Mouse (Mus musculus): ENCODE results near the gene Cela3a. TPM values are rescaled to one million over a fixed set of nuclear protein-coding genes. Genes with fewer than 3 reads are reported as not detected.

Cela3a gene
- polyA plus RNA-seq, 1 experiment from 2014 or later = not detected

DNA sequence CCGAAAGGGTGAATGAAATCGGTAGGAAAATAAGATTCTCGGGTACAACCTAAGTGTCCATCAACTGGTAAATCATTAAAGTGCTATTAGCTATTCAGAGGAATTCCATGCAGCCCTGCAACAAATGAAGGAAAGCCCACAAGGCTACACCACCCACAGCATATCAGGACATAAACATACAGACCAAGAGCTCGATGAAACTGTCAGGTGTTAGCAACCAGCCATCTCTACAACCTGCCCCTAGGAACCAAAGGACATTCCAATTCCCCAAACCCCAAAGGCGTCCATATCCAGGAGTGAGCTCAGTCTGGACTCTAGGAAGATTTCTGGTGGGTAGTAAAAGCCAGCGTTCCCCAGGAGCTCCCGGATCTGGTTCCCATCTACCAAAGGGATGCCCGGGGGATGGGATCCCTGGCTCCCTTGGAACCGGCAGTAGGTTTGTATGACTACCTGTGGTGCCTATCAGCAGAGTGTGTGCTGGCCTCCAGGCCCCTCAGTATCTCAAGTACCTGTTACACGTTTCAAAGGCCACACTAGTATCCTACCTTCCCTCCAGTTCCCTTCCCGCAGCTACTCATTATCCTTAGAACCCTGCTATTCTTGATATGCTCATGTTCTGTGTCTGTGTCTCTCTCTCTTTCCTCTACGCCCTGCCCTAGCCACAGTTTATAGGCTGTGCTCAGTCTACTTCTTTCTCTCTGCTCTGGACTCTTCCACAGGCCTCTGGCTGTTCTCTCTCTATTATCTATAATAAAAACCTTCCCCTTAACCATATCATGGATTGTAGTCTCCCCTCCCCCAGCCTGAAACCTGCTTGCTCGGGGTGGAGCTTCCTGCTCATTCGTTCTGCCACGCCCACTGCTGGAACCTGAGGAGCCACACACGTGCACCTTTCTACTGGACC, 28.6 kb downstream of the Cela3a start:
- H3K27me3 ChIP-seq (ENCODE audit: insufficient read depth, low read length) = no peaks in the 10 kb centered on the region
- DNase-seq (no peak), ATAC-seq (ENCODE audit: insufficient read depth) (no peak)
- H3K9ac ChIP-seq = no peak overlapping the region
- WGBS = 31% methylated on average over 14 of the region's 16 CpGs
- no peak overlapping the region for H3K27ac ChIP-seq (ENCODE audit: low read depth)
- H3K36me3 ChIP-seq (ENCODE audit: insufficient read depth) = no peaks in the 10 kb centered on the region
- H3K4me2 ChIP-seq = peak overlapping the region; percentile 37
- no peaks in the 10 kb centered on the region for H3K9me3 ChIP-seq (ENCODE audit: low read depth, low read length)
- H3K4me1 ChIP-seq (ENCODE audit: insufficient read depth) = peaks cover 2% of the 10 kb centered on the region; the same call in 1 of the 2 replicates
- TF ChIP-seq CTCF (IDR thresholded peaks at IDR 0.05; ENCODE audit: low read depth) = no peak
- no peak overlapping the region for H3K4me3 ChIP-seq (ENCODE audit: low read depth, low read length)

DNA sequence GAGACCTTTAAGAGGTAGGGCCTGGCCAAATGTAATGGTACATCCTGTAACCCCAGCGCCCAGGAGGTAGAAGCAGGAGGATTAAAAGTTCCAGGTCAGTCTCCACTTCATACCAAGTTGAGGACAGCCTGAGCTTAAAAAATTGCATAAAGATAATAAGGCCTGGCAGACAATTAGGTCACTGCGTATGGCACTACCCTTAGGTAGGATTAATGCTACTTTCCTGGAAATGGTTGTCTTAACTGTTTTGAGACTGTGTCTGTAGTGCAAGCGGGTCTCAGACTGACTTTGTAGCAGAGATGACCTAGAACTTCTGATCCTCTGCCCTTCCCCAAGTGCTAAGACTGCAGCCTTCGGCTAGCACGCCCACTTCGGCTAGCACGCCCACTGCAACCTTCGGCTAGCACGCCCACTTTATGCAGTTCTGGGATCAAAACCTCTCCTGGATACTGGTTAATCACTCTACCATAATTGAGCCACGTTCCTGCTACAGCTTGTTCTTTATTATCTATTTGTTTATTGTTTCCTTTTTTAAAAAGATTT, 29.8 kb downstream of the Cela3a start:
- ATAC-seq (ENCODE audit: insufficient read depth) (no peak), DNase-seq (no peak)
- Histone ChIP-seq H3K27ac (ENCODE audit: low read depth) (no peak overlapping the region), H3K27me3 (ENCODE audit: insufficient read depth, low read length) (no peaks in the 10 kb centered on the region), H3K4me2 (no peak overlapping the region), H3K9ac (no peak overlapping the region), H3K4me3 (ENCODE audit: low read depth, low read length) (no peak overlapping the region), H3K36me3 (ENCODE audit: insufficient read depth) (no peaks in the 10 kb centered on the region), H3K4me1 (ENCODE audit: insufficient read depth) (peaks cover 2% of the 10 kb centered on the region; the same call in 1 of the 2 replicates), H3K9me3 (ENCODE audit: low read depth, low read length) (no peaks in the 10 kb centered on the region)
- no peak for TF ChIP-seq CTCF (IDR thresholded peaks at IDR 0.05; ENCODE audit: low read depth)
- 88% methylated on average over 10 of the region's 10 CpGs for WGBS

DNA sequence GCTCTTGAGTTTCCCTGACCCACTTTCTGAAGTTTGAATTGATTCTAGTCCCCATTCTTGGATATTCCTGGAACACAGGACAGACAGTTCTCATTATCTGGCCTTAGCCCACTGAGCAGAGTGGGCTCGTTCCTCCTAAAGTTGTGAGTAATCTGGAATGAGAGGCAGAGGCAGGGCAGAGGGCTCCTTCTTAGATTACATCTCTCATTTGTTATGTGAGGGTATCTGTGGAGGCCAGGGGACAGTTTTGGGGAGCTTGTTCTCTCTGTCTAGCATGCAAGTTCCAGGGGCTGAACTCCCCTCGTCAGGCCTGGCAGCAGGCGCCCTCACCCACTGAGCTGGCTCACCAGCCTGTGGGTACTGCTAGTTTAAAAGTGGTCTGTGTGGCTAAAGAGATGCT, 30.5 kb downstream of the Cela3a start:
- 83% methylated on average over 3 of the region's 3 CpGs for WGBS
- ATAC-seq (ENCODE audit: insufficient read depth) (no peak), DNase-seq (no peak)
- H3K27me3 ChIP-seq (ENCODE audit: insufficient read depth, low read length) = no peaks in the 10 kb centered on the region
- no peak for TF ChIP-seq CTCF (IDR thresholded peaks at IDR 0.05; ENCODE audit: low read depth)
- no peaks in the 10 kb centered on the region for H3K9me3 ChIP-seq (ENCODE audit: low read depth, low read length)
- H3K4me3 ChIP-seq (ENCODE audit: low read depth, low read length) = no peak overlapping the region
- H3K9ac ChIP-seq = no peak overlapping the region
- H3K36me3 ChIP-seq (ENCODE audit: insufficient read depth) = no peaks in the 10 kb centered on the region
- H3K27ac ChIP-seq (ENCODE audit: low read depth) = no peak overlapping the region
- H3K4me1 ChIP-seq (ENCODE audit: insufficient read depth) = peaks cover 2% of the 10 kb centered on the region; the same call in 1 of the 2 replicates
- H3K4me2 ChIP-seq = no peak overlapping the region

DNA sequence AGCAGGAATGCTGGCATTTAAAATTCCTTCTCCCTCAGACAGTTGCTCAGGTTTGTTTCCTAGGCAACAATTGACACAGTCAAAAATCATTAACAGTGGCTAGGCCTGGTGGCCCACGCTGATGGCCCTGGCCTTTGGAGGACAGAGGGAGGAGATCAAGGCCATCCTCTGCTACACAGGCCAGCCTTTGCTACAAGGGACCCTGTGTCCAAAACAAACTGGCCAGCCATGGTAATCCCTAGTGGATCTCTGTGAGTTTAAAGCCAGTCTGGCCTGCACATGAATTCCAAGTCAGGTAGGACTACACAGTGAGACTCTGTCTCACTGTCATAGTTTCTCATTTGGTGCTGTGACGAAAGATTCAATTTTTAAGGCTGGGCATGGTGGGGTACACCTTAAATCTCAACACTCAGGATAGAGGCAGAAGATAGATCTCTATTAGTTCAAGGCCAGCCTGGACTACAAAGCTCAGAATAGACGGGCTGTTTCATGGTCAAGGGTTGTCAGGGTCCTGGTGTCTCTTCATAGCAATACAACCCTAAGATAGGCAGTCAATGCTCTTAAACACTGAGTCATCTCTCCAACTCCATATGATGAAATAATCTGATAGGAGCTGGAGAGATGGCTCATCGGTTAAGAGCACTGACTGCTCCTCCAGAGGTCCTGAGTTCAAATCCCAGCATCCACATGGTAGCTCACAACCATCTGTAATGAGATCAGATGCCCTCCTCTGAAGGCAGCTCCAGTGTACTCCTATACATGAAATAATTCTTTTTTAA, 31.9 kb downstream of the Cela3a start:
- Histone ChIP-seq H3K36me3 (ENCODE audit: insufficient read depth) (no peaks in the 10 kb centered on the region), H3K9ac (no peak overlapping the region)
- 74% methylated on average over 4 of the region's 4 CpGs for WGBS

DNA sequence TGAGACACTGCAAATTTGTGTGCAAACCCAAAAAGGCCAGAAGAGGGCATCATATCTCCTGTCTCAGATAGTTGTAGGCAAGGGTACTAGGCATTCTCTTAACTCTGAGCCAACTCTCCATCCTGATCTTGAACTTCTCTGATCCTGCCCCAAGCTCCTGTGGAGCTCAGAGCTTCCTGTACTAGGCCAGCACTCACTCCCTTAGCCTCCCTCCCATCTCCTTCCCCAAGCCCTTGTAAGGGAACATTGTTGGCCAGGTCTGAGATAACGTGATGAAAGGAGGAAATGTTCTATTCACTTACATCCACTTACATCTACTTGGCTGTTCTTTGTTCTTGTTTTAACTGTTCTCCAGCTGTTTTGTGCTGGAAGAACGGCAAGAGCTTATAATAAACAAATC, 32.8 kb downstream of the Cela3a start:
- Histone ChIP-seq H3K27ac (ENCODE audit: low read depth) (no peak overlapping the region), H3K4me2 (no peak overlapping the region), H3K4me1 (ENCODE audit: insufficient read depth) (peaks cover 2% of the 10 kb centered on the region; the same call in 1 of the 2 replicates), H3K9ac (no peak overlapping the region), H3K27me3 (ENCODE audit: insufficient read depth, low read length) (no peaks in the 10 kb centered on the region), H3K9me3 (ENCODE audit: low read depth, low read length) (no peaks in the 10 kb centered on the region), H3K36me3 (ENCODE audit: insufficient read depth) (no peaks in the 10 kb centered on the region), H3K4me3 (ENCODE audit: low read depth, low read length) (no peak overlapping the region)
- ATAC-seq (ENCODE audit: insufficient read depth) (no peak), DNase-seq (no peak)
- 36% methylated on average over 2 of the region's 2 CpGs for WGBS
- peak; percentile 15; the same call in 1 of the 2 replicates for TF ChIP-seq CTCF (IDR thresholded peaks at IDR 0.05; ENCODE audit: low read depth)

More for the DNA sequence above, 31.9 kb downstream of the Cela3a start:
- TF ChIP-seq CTCF (IDR thresholded peaks at IDR 0.05; ENCODE audit: low read depth) = no peak
- peaks cover 2% of the 10 kb centered on the region; the same call in 1 of the 2 replicates for H3K4me1 ChIP-seq (ENCODE audit: insufficient read depth)
- no peaks in the 10 kb centered on the region for H3K9me3 ChIP-seq (ENCODE audit: low read depth, low read length)
- H3K27me3 ChIP-seq (ENCODE audit: insufficient read depth, low read length) = no peaks in the 10 kb centered on the region
- no peak overlapping the region for H3K4me2 ChIP-seq
- ATAC-seq (ENCODE audit: insufficient read depth) = no peak
- no peak overlapping the region for H3K4me3 ChIP-seq (ENCODE audit: low read depth, low read length)
- no peak overlapping the region for H3K27ac ChIP-seq (ENCODE audit: low read depth)
- no peak for DNase-seq

DNA sequence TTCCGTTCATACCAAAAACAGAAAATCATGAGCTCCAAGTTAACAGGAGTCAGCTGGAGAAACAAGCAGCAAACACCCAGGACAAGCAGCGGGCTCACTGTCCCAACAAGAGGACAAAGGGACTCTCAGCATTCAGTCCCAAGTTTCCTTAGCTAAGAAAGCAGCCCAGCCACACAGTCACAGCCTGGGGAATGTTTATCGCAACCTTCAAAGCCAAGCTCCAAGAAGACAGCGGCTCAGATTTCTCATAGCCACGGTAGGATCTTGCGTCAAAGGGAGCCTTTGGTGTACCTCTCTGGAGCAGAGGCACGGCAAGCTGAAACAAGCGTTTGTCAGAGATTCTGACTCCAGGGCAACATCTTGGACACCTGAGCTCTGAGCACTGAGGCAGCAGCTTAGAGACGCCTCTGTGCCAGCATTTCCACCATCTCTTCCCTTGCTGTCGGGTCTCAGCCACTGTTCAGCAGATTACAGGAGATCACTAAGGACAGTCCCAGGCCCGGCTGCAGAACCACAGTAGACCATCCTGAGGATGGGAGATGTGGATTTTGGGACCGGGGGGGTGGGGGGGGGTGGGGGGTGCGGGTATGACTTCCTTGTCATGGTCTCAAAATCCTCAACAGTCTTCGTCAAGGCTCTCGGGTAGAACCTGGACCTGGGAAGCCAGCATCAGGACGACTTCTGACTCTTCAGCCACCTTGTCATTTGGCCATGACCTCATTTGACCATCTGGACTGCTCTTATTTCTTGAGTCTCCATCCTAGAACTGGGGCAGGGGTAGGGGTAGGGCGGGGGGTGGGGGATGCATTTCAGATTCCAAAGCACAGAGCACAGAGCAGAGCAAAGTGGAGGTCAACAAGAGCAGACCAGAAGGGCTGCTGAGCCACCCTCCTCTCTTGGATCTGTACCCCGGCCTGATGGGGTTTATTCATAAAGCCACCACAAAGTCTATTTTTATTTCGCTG, 34.0 kb downstream of the Cela3a start:
- Histone ChIP-seq H3K4me1 (ENCODE audit: insufficient read depth) (no peaks in the 10 kb centered on the region), H3K4me3 (ENCODE audit: low read depth, low read length) (no peak overlapping the region), H3K9ac (peak overlapping the region; percentile 34; the same call in 1 of the 2 replicates), H3K9me3 (ENCODE audit: low read depth, low read length) (no peaks in the 10 kb centered on the region), H3K4me2 (peak overlapping the region; percentile 27; the same call in 1 of the 2 replicates), H3K36me3 (ENCODE audit: insufficient read depth) (no peaks in the 10 kb centered on the region), H3K27me3 (ENCODE audit: insufficient read depth, low read length) (no peaks in the 10 kb centered on the region), H3K27ac (ENCODE audit: low read depth) (peak overlapping the region; percentile 60; the same call in 1 of the 2 replicates)
- ATAC-seq (ENCODE audit: insufficient read depth) = peak; percentile 36; the same call in 1 of the 2 replicates
- 30% methylated on average over 19 of the region's 19 CpGs for WGBS
- peak; percentile 72 for DNase-seq
- TF ChIP-seq CTCF (IDR thresholded peaks at IDR 0.05; ENCODE audit: low read depth) = no peak
